Mouse (Mus musculus): ENCODE measurements at regions not wholly inside any gene's neighbourhood (a gene's known extent, or its start where the extent isn't known, plus 50 kb on each side); places are given as distances from the start of the nearest gene placed in this dataset.

GRCm38 (mm10) chr5:10749546-10749945, 198.1 kb upstream of the Gm8871 start:
- WGBS, result 47% methylated on average over 1 of the region's 1 CpGs
- Histone ChIP-seq H3K4me1 (replicated peaks; ENCODE audit: control insufficient read depth, insufficient read depth, low read length) (no peaks in the 10 kb centered on the region), H3K4me2 (ENCODE audit: low read depth, low read length) (no peak overlapping the region), H3K4me3 (ENCODE audit: low read length) (no peak overlapping the region), H3K9ac (ENCODE audit: low read length) (no peak overlapping the region), H3K36me3 (ENCODE audit: control insufficient read depth, insufficient read depth, low read length) (no peaks in the 10 kb centered on the region), H3K9me3 (ENCODE audit: control insufficient read depth, low read length) (no peaks in the 10 kb centered on the region), H3K27ac (ENCODE audit: low read length) (no peak overlapping the region), H3K27me3 (ENCODE audit: control insufficient read depth, insufficient read depth, low read depth, low read length) (no peaks in the 10 kb centered on the region)
- ATAC-seq (ENCODE audit: low read depth), result no peak

DNA sequence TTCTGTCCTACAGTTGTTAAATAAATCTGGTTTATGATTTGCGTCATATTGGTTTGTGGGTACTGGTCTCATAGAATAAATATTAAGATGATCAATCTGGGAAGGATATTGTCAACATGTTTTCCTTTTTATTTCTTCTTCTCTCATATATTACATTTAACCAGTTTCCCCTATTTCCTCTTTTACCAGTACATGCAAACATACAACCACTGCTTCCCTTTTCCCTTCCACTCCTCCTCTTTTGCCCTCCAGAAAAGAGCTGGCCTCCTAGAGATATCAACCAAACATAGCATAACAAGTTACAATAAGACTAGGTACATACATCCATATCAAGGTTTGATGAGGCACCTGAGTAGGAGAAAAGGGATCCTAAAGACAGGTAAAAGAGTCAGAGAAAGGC, 180.1 kb upstream of the Gm8871 start:
- no peaks in the 10 kb centered on the region for H3K27me3 ChIP-seq (ENCODE audit: control insufficient read depth, insufficient read depth, low read depth, low read length)
- H3K36me3 ChIP-seq (ENCODE audit: control insufficient read depth, insufficient read depth, low read length), result no peaks in the 10 kb centered on the region
- no peak for ATAC-seq (ENCODE audit: low read depth)
- H3K4me1 ChIP-seq (replicated peaks; ENCODE audit: control insufficient read depth, insufficient read depth, low read length), result no peaks in the 10 kb centered on the region
- H3K9me3 ChIP-seq (ENCODE audit: control insufficient read depth, low read length), result no peaks in the 10 kb centered on the region
- no peak overlapping the region for H3K9ac ChIP-seq (ENCODE audit: low read length)
- no peak overlapping the region for H3K4me3 ChIP-seq (ENCODE audit: low read length)
- 90% methylated on average over 1 of the region's 1 CpGs for WGBS
- H3K27ac ChIP-seq (ENCODE audit: low read length), result no peak overlapping the region
- no peak overlapping the region for H3K4me2 ChIP-seq (ENCODE audit: low read depth, low read length)
